Mouse (Mus musculus): ENCODE results near the gene Gsto2.
"Not testable (repeated sequence)": the region's sequence is repeated elsewhere in the genome, so short reads cannot be mapped to it uniquely, and the experiment has no call there.

Gene Gsto2

GRCm38 (mm10) chr19:47865353-47865947, at the start of gene Gsto2:
Gene Gsto2, plus strand, starts transcription at chr19:47865534.
- DNase-seq (ENCODE audit: low read depth, low spot score): peak; percentile 89

- no peak for DNase-seq (ENCODE audit: low read depth, low spot score)
Observed at GRCm38 (mm10) chr19:47817692-47818091, 47.6 kb upstream of the Gsto2 start.

GRCm38 (mm10) chr19:47820832-47821493, 44.4 kb upstream of the Gsto2 start:
- DNase-seq (ENCODE audit: low read depth, low spot score): peak; percentile 68

DNA sequence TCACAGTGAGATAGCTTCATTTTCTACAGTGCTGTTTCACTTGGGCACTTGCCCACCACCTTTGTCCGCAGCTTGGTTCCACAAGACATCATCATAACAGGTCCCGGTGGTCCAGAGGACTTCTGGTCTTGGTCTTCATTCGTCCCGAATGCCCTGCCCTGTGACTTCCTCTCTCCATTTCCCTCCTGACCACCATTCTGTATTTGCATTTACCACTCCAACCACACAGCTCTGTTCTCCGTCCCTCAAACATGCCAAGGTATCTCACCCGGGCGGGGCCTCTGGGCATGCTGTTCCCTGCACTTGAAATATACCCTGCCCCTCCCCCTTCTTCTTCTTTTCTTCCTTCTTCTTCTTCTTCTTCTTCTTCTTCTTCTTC, 43.9 kb upstream of the Gsto2 start:
- no peak for DNase-seq (ENCODE audit: low read depth, low spot score)

DNA sequence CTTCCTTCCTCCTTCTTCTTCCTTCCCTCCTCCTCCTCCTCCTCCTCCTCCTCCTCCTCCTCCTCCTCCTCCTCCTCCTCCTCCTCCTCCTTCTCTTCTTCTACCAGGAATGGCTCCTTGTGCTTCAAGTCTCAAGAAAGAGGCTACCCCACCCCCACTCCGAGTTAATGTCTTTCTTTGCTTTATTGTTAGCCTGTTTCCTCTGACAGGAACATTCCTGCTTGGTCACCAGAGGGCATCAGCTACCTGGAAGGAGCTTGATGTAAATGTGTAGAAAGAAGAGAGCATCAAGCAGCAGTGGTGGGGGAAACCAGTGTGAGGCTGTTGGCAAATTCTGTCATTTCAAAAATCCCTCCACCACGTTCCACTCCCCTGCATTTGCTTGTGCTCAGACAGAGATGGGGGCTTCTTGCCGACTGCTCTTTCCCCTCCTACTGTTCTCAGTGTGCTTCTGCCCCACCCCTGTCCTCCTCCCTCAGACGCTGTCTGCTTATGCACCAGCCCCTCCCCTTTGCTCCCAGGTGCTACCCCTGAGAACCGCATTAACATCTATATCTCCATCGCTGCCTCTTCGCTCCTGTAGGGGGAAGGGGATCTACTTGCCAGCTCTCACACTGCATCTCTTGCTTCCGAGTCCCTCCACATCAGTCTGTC, 43.1 kb upstream of the Gsto2 start:
- DNase-seq (ENCODE audit: low read depth, low spot score): no peak

DNA sequence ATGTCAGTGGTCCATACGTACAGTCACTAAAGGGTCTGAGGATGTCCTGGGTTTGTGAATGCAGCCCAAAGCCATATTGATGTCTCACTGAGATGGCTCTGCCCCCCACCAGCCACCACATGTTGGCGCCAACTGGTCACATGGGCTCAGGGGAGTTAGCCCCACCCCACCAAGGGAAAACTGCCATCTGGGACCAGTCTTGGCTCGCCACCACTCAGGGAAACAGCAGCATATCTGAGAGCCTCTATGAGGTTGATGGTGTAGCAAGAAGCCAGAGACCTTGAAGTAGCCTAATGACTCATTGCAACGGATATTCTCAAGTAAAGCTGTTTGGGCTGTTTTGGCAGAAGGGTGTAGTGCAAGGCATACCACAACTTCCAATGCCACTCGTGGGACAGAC, 41.3 kb upstream of the Gsto2 start:
- no peak for DNase-seq (ENCODE audit: low read depth, low spot score)

GRCm38 (mm10) chr19:47829913-47830450, 35.4 kb upstream of the Gsto2 start:
- no peak for DNase-seq (ENCODE audit: low read depth, low spot score)

DNA sequence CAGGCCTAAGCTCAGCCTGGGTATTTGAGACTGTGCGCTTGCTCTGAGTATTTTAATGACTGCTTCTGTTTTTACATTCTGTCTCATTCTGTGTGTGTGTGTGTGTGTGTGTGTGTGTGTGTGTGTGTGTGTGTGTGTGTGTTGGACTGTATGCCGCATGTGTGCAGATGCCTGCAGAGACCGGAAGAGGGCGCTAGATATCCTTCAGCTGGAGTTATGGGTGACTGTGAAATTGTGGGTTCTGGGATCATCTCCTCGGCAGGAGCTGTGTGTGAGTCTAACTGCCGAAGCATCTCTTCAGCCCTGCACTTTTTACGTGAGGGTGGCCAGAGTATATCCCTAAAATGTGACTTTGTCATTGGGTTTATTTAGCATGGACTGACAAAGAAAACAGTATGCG, 34.2 kb upstream of the Gsto2 start:
- DNase-seq (ENCODE audit: low read depth, low spot score): no peak

GRCm38 (mm10) chr19:47832316-47832715, 33.0 kb upstream of the Gsto2 start:
- DNase-seq (ENCODE audit: low read depth, low spot score): no peak

DNA sequence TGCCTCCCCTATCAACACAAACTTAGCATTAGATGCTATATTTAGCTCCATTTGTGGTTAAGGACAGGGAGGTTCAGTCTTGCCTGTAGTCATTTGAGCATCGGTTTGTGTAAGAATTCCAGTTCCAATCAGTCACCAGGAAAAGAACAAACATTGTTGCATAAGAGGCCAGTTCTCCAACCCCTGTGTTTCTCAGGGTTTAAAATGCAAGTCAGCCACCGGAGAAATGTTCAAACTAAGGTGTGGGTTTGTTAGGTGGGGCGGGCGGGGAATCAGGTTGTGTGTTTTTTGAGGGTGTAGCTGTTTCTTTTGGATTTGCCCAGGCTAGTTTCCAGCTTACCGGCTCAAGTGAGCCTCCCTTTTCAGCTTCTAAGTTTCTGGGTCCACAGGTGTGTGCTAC, 30.7 kb upstream of the Gsto2 start:
- DNase-seq (ENCODE audit: low read depth, low spot score): no peak

- no peak for DNase-seq (ENCODE audit: low read depth, low spot score)
Observed at GRCm38 (mm10) chr19:47835776-47836175, 29.6 kb upstream of the Gsto2 start.

- peak; percentile 47 for DNase-seq (ENCODE audit: low read depth, low spot score)
Observed at GRCm38 (mm10) chr19:47836701-47837526, 28.4 kb upstream of the Gsto2 start.

- DNase-seq (ENCODE audit: low read depth, low spot score): no peak
Observed at GRCm38 (mm10) chr19:47837527-47837901, 27.8 kb upstream of the Gsto2 start.

- not testable (repeated sequence) for DNase-seq (ENCODE audit: low read depth, low spot score)
Observed at GRCm38 (mm10) chr19:47841234-47841633, 24.1 kb upstream of the Gsto2 start.

- DNase-seq (ENCODE audit: low read depth, low spot score): no peak
Observed at GRCm38 (mm10) chr19:47849735-47850134, 15.6 kb upstream of the Gsto2 start.

- DNase-seq (ENCODE audit: low read depth, low spot score): not testable (repeated sequence)
Observed at GRCm38 (mm10) chr19:47852131-47852530, 13.2 kb upstream of the Gsto2 start.

DNA sequence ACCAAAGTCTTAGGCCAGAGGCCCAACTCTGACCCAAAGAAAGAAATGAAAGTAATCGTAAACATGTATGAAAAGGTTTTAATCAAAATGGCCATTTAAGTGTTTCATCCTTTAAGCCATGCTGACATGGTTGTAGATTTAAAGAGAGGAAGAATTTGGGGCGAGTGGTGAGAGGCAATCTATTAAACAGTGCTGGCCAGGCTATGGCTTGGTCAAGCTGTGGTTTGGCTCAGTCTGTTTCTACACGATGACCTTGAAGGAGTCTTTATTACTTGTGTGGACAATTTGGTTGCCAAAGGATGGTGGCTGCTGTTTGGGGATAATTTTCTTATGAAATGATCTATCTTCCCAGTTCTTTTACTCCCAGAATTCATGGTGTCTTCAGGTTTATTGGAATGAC, 12.3 kb upstream of the Gsto2 start:
- DNase-seq (ENCODE audit: low read depth, low spot score): no peak

DNA sequence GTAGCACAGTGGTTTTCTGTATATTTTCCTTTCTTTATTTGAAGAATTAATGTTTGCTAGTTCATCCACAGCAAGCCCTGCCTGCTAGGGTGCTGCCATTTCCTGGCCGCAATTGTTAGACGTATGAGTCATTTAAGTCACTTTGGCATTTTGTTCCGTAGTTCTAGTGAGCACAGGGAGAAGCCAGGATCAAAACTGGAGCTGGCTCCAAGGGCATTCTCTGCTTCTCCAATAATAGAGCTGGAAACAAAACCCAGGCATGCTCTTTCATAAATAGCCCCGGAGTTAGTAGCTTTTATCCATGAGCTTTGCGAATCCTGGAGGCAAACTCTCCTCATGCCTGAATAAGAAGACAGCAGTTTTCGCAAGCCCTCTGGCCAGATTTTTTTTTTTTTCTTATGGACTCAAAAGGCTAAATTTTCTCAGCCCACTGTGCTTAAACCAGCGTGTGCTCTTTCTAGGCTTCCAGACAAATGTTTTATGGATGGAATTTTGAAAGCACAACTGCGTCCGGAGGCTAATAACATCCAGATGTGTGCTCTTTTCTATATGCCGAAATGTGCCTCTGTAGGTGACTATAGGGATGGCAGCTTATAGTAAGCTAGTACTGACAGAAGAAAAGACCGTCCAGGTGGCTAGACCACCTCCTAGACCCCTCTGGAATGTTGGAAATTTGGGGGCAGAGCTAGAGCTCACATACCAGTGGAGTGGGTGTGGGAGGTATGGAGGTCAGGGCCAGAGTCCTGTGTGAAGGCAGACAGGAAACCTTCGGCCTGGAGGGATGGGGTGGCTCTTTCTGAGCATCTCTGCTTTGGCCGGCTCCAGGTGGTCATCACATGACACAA, 11.2 kb upstream of the Gsto2 start:
- no peak for DNase-seq (ENCODE audit: low read depth, low spot score)

- peak; percentile 66 for DNase-seq (ENCODE audit: low read depth, low spot score)
Observed at GRCm38 (mm10) chr19:47854796-47855783, 10.2 kb upstream of the Gsto2 start, which contains the start of gene Gsto1. Gene Gsto1, plus strand, starts transcription at chr19:47854970.

Measured in retina, postnatal 7 days (tissue).